ENCODE assay signal across 30 mouse cellular contexts in genomic region chr1:170069143-170069542, GRCm38 (mm10). TPM values are rescaled to one million over a fixed set of nuclear protein-coding genes. Genes with fewer than 3 reads are reported as not detected.
DNase-seq lines count a peak whose midpoint lies in the region; ATAC-seq and TF ChIP-seq lines count a peak whose summit lies in the region.
"Had no signal": no experiment of that assay in that cellular context is flagged by ENCODE, and none has a peak within 500 bp of the region (broad histone marks: within the 10 kb centered on the region; RNA-seq: fewer than 3 reads in every experiment).

No protein-coding gene starts in this region.

- intact Hi-C loops in left cerebral cortex, postnatal 4 days (cut with DNase I): no loop called here

- no peak for TF ChIP-seq CTCF in G1E (IDR thresholded peaks at IDR 0.05; ENCODE audit: low read depth, low read length)

- H3K4me3 ChIP-seq in G1E (ENCODE audit: low read depth, low read length): no peak overlapping the region
- H3K4me3 ChIP-seq: embryonic facial prominence, embryonic 12.5 days; erythroblast, embryonic 14.5 days; heart, embryonic 10.5 days; heart, embryonic 15.5 days; hindbrain, embryonic 12.5 days; intestine, embryonic 15.5 days; midbrain, embryonic 12.5 days; neural tube, embryonic 15.5 days had no signal

- peak; percentile 73; the same call in 1 of the 2 replicates for ATAC-seq in G1E (ENCODE audit: extremely low read depth, insufficient number of reproducible peaks, low FRiP score, poor library complexity, severe bottlenecking)
- 0 out of 2 replicates have a peak, but pooled peaks have one; percentile 46 for ATAC-seq in megakaryocyte progenitor cell, adult 5-6 weeks (replicated peaks; ENCODE audit: poor library complexity)
- ATAC-seq: forebrain, postnatal 0 days; hindbrain, postnatal 0 days; intestine, embryonic 15.5 days had no signal

- H3K36me3 ChIP-seq in G1E (replicated peaks): no peaks in the 10 kb centered on the region
- H3K36me3 ChIP-seq: heart, embryonic 10.5 days; heart, embryonic 15.5 days; hindbrain, embryonic 12.5 days; intestine, embryonic 15.5 days; midbrain, embryonic 12.5 days; neural tube, embryonic 15.5 days had no signal

- 0 out of 2 replicates have a peak, but pooled peaks cover 3% of the 10 kb centered on the region for H3K27me3 ChIP-seq in G1E (ENCODE audit: insufficient read depth, low read length)
- H3K27me3 ChIP-seq: embryonic facial prominence, embryonic 12.5 days; heart, embryonic 15.5 days; hindbrain, embryonic 12.5 days; intestine, embryonic 15.5 days; midbrain, embryonic 12.5 days; neural tube, embryonic 15.5 days had no signal

- H3K9me3 ChIP-seq in G1E (replicated peaks): no peaks in the 10 kb centered on the region
- H3K9me3 ChIP-seq: embryonic facial prominence, embryonic 12.5 days; heart, embryonic 10.5 days; heart, embryonic 15.5 days; hindbrain, embryonic 12.5 days; intestine, embryonic 15.5 days; midbrain, embryonic 12.5 days; neural tube, embryonic 15.5 days had no signal

- peaks cover 3% of the 10 kb centered on the region for H3K4me1 ChIP-seq in G1E (ENCODE audit: insufficient read depth, low read depth, low read length)
- H3K4me1 ChIP-seq: hindbrain, embryonic 12.5 days; midbrain, embryonic 12.5 days; neural tube, embryonic 15.5 days had no signal

- DNase-seq in adrenal gland, postnatal 36 days: peak; percentile 15
- no peak for DNase-seq in adrenal gland, postnatal 10 days
- peak; percentile 61 for DNase-seq in 3T3-L1 (ENCODE audit: low read depth, low spot score)
- DNase-seq in G1E (ENCODE audit: low spot score): no peak
- DNase-seq in embryo, embryonic 9.5 days (ENCODE audit: extremely low spot score): no peak
- DNase-seq in embryo, embryonic 10 days (ENCODE audit: low spot score): no peak
- DNase-seq in left cerebral cortex, postnatal 4 days: no peak
- DNase-seq: cerebellum, adult 2 months; cerebellum, postnatal 14 days; forebrain, postnatal 0 days; gastrocnemius, postnatal 10 days; heart, postnatal 36 days; kidney, adult 2 months; layer of hippocampus, postnatal 36 days; liver; lung, adult 2 months; retina, postnatal 1 day; right cerebral cortex, postnatal 25 days; spleen, adult 18-20 months; thymus, postnatal 25 days had no signal

RNA-seq across cellular contexts. Expression of gene Ddr2, which starts 41.4 kb away (rescaled TPM):
- 10 to 100 TPM; 19.5 to 20.3 TPM for total RNA-seq in adrenal gland, postnatal 36 days (2021)
- total RNA-seq in adrenal gland, postnatal 10 days (2021): 10 to 100 TPM; 23.7 to 28.7 TPM
- total RNA-seq in G1E (2014; fragmentation: Nextera tagmentation) (0.08 TPM in 1 of 2 replicates, not detected in the other), G1E (2017) (0.05 and 0.17 TPM in 2 replicates)
- not detected in 2 replicates for polyA plus RNA-seq in G1E (2012)
- total RNA-seq in megakaryocyte progenitor cell, adult 5-6 weeks (2015): not detected in 2 replicates
- total RNA-seq in megakaryocyte progenitor cell, adult 5-6 weeks (2017): not detected in 2 replicates
- 10 to 100 TPM in 1 of 2 experiments, 1 to 10 TPM in 1; 9.0 to 10.5 TPM for total RNA-seq in left cerebral cortex, postnatal 4 days (2021)
- polyA plus RNA-seq: erythroblast, embryonic 14.5 days had no signal

Comparison
In these comparisons a context has a peak if more than half of its experiments do, and no peak if none do; other contexts are left out.
1. DNase-seq: peak in adrenal gland, postnatal 36 days (2 of 2) and 3T3-L1 (single experiment); none in adrenal gland, postnatal 10 days (single experiment), G1E (single experiment), embryo, embryonic 9.5 days (single experiment), embryo, embryonic 10 days (single experiment) and left cerebral cortex, postnatal 4 days (single experiment).
2. RNA of gene Ddr2, which starts 41.4 kb away (total RNA-seq): 23.7 to 28.7 TPM in adrenal gland, postnatal 10 days, 19.5 to 20.3 TPM in adrenal gland, postnatal 36 days and 9.0 to 10.5 TPM in left cerebral cortex, postnatal 4 days; 0.05 to 0.17 TPM in G1E and not detected in megakaryocyte progenitor cell, adult 5-6 weeks; every median in the first group is over 4 times any median in the second.